Mouse (Mus musculus) liver, postnatal 0 days (tissue): ENCODE data around the gene Pard6a.

Experiments used
- CTCF ChIP-seq: sonication (generic); IDR thresholded peaks from 2 replicates; pipeline ENCODE4 v1.5.1; 2016; ENCODE audit warnings: antibody characterized with exemption, low read depth
- EP300 ChIP-seq: IDR thresholded peaks from 2 replicates; pipeline ENCODE4 v1.6.1; 2016; ENCODE audit warnings: antibody characterized with exemption, low read depth, mild to moderate bottlenecking

- TF ChIP-seq CTCF (no peak), EP300 (no peak)
These were observed 13.4 kb upstream of the Pard6a start for GRCm38 (mm10) chr8:105687512-105687911.
